Mouse (Mus musculus): Measurements from ENCODE around the gene Hipk2. TPM values are rescaled to one million over a fixed set of nuclear protein-coding genes. Genes with fewer than 3 reads are reported as not detected.
A peak's percentile ranks its signal among the peaks of the same experiment; 100 is the strongest.

Hipk2 gene
- polyA plus RNA-seq, 1 experiment: 39.5 TPM

GRCm38 (mm10) chr6:38719229-38719628 is 156.7 kb downstream of the Hipk2 start:
- 94% methylated on average over 6 of the region's 6 CpGs for WGBS
- Histone ChIP-seq H3K4me1 (ENCODE audit: control insufficient read depth, insufficient read depth, low read length) (peaks cover 3% of the 10 kb centered on the region), H3K4me3 (replicated peaks; ENCODE audit: control insufficient read depth, low read depth, low read length) (no peak overlapping the region), H3K27ac (ENCODE audit: control insufficient read depth, insufficient read depth, low read depth, low read length, poor library complexity) (no peak overlapping the region)
- no peak for TF ChIP-seq POLR2A (IDR thresholded peaks at IDR 0.05; ENCODE audit: borderline replicate concordance, control insufficient read depth, low read depth, low read length)
- TF ChIP-seq CTCF (IDR thresholded peaks at IDR 0.05; ENCODE audit: control insufficient read depth, insufficient read depth, low read length): no peak

- H3K4me3 ChIP-seq (replicated peaks; ENCODE audit: control insufficient read depth, low read depth, low read length): no peak overlapping the region
- no peak for TF ChIP-seq CTCF (IDR thresholded peaks at IDR 0.05; ENCODE audit: control insufficient read depth, insufficient read depth, low read length)
- no peak for TF ChIP-seq POLR2A (IDR thresholded peaks at IDR 0.05; ENCODE audit: borderline replicate concordance, control insufficient read depth, low read depth, low read length)
- no peak overlapping the region for H3K27ac ChIP-seq (ENCODE audit: control insufficient read depth, insufficient read depth, low read depth, low read length, poor library complexity)
- 93% methylated on average over 7 of the region's 7 CpGs for WGBS
- H3K4me1 ChIP-seq (ENCODE audit: control insufficient read depth, insufficient read depth, low read length): peaks cover 4% of the 10 kb centered on the region
Observed at GRCm38 (mm10) chr6:38718625-38719024, 157.3 kb downstream of the Hipk2 start.

- 95% methylated on average over 16 of the region's 16 CpGs for WGBS
- no peak for TF ChIP-seq CTCF (IDR thresholded peaks at IDR 0.05; ENCODE audit: control insufficient read depth, insufficient read depth, low read length)
- TF ChIP-seq POLR2A (IDR thresholded peaks at IDR 0.05; ENCODE audit: borderline replicate concordance, control insufficient read depth, low read depth, low read length): no peak
- no peak overlapping the region for H3K27ac ChIP-seq (ENCODE audit: control insufficient read depth, insufficient read depth, low read depth, low read length, poor library complexity)
- H3K4me3 ChIP-seq (replicated peaks; ENCODE audit: control insufficient read depth, low read depth, low read length): no peak overlapping the region
- peaks cover 4% of the 10 kb centered on the region for H3K4me1 ChIP-seq (ENCODE audit: control insufficient read depth, insufficient read depth, low read length)
Observed at GRCm38 (mm10) chr6:38715881-38716280, 160.1 kb downstream of the Hipk2 start.

GRCm38 (mm10) chr6:38713957-38714898 is 161.7 kb downstream of the Hipk2 start:
- Histone ChIP-seq H3K4me1 (ENCODE audit: control insufficient read depth, insufficient read depth, low read length) (peaks cover 9% of the 10 kb centered on the region), H3K27ac (ENCODE audit: control insufficient read depth, insufficient read depth, low read depth, low read length, poor library complexity) (0 out of 2 replicates have a peak overlapping the region, but pooled peaks have one; percentile 2), H3K4me3 (replicated peaks; ENCODE audit: control insufficient read depth, low read depth, low read length) (no peak overlapping the region)
- whole genome bisulfite sequencing: 74% methylated on average over 19 of the region's 19 CpGs
- TF ChIP-seq CTCF (IDR thresholded peaks at IDR 0.05; ENCODE audit: control insufficient read depth, insufficient read depth, low read length): no peak
- TF ChIP-seq POLR2A (IDR thresholded peaks at IDR 0.05; ENCODE audit: borderline replicate concordance, control insufficient read depth, low read depth, low read length): no peak

GRCm38 (mm10) chr6:38710449-38710848 is 165.5 kb downstream of the Hipk2 start:
- TF ChIP-seq POLR2A (IDR thresholded peaks at IDR 0.05; ENCODE audit: borderline replicate concordance, control insufficient read depth, low read depth, low read length) (no peak), CTCF (IDR thresholded peaks at IDR 0.05; ENCODE audit: control insufficient read depth, insufficient read depth, low read length) (no peak)
- 40% methylated on average over 3 of the region's 3 CpGs for WGBS
- peaks cover 9% of the 10 kb centered on the region for H3K4me1 ChIP-seq (ENCODE audit: control insufficient read depth, insufficient read depth, low read length)
- peak overlapping the region; percentile 8; the same call in 1 of the 2 replicates for H3K27ac ChIP-seq (ENCODE audit: control insufficient read depth, insufficient read depth, low read depth, low read length, poor library complexity)
- H3K4me3 ChIP-seq (replicated peaks; ENCODE audit: control insufficient read depth, low read depth, low read length): no peak overlapping the region

GRCm38 (mm10) chr6:38704264-38704984 is 171.5 kb downstream of the Hipk2 start:
- 73% methylated on average over 7 of the region's 7 CpGs for WGBS
- H3K4me3 ChIP-seq (replicated peaks; ENCODE audit: control insufficient read depth, low read depth, low read length): no peak overlapping the region
- no peak overlapping the region for H3K27ac ChIP-seq (ENCODE audit: control insufficient read depth, insufficient read depth, low read depth, low read length, poor library complexity)
- TF ChIP-seq CTCF (IDR thresholded peaks at IDR 0.05; ENCODE audit: control insufficient read depth, insufficient read depth, low read length): no peak
- no peak for TF ChIP-seq POLR2A (IDR thresholded peaks at IDR 0.05; ENCODE audit: borderline replicate concordance, control insufficient read depth, low read depth, low read length)
- H3K4me1 ChIP-seq (ENCODE audit: control insufficient read depth, insufficient read depth, low read length): no peaks in the 10 kb centered on the region

GRCm38 (mm10) chr6:38703526-38703925 is 172.4 kb downstream of the Hipk2 start:
- Histone ChIP-seq H3K4me3 (replicated peaks; ENCODE audit: control insufficient read depth, low read depth, low read length) (no peak overlapping the region), H3K27ac (ENCODE audit: control insufficient read depth, insufficient read depth, low read depth, low read length, poor library complexity) (no peak overlapping the region)
- 92% methylated on average over 6 of the region's 6 CpGs for WGBS

GRCm38 (mm10) chr6:38702810-38703399 is 173.1 kb downstream of the Hipk2 start:
- TF ChIP-seq CTCF (IDR thresholded peaks at IDR 0.05; ENCODE audit: control insufficient read depth, insufficient read depth, low read length) (no peak), POLR2A (IDR thresholded peaks at IDR 0.05; ENCODE audit: borderline replicate concordance, control insufficient read depth, low read depth, low read length) (no peak)
- WGBS: 73% methylated on average over 6 of the region's 6 CpGs
- Histone ChIP-seq H3K4me1 (ENCODE audit: control insufficient read depth, insufficient read depth, low read length) (no peaks in the 10 kb centered on the region), H3K27ac (ENCODE audit: control insufficient read depth, insufficient read depth, low read depth, low read length, poor library complexity) (no peak overlapping the region), H3K4me3 (replicated peaks; ENCODE audit: control insufficient read depth, low read depth, low read length) (no peak overlapping the region)

More at GRCm38 (mm10) chr6:38703526-38703925, 172.4 kb downstream of the Hipk2 start:
- no peaks in the 10 kb centered on the region for H3K4me1 ChIP-seq (ENCODE audit: control insufficient read depth, insufficient read depth, low read length)
- TF ChIP-seq POLR2A (IDR thresholded peaks at IDR 0.05; ENCODE audit: borderline replicate concordance, control insufficient read depth, low read depth, low read length) (no peak), CTCF (IDR thresholded peaks at IDR 0.05; ENCODE audit: control insufficient read depth, insufficient read depth, low read length) (no peak)

Measured in bone marrow, adult 2 months (tissue).